Mouse (Mus musculus): ENCODE data around the gene Lyg2. TPM values are rescaled to one million over a fixed set of nuclear protein-coding genes. Genes with fewer than 3 reads are reported as not detected.

Gene Lyg2
- polyA plus RNA-seq, 1 experiment: not detected

- peaks cover 26% of the 10 kb centered on the region for H3K36me3 ChIP-seq (ENCODE audit: control insufficient read depth, insufficient read depth)
These were observed 21.7 kb downstream of the Lyg2 start for GRCm38 (mm10) chr1:37894606-37895005.

GRCm38 (mm10) chr1:37891400-37891799, 24.9 kb downstream of the Lyg2 start:
- no peak overlapping the region for H3ac ChIP-seq (ENCODE audit: control insufficient read depth, insufficient read length)
- peak overlapping the region; percentile 91 for H3K4me3 ChIP-seq
- H3K79me2 ChIP-seq (ENCODE audit: control insufficient read depth, insufficient read depth): peaks cover 26% of the 10 kb centered on the region
- H3K4me2 ChIP-seq (ENCODE audit: low read depth): peak overlapping the region; percentile 85
- H3K27me3 ChIP-seq (ENCODE audit: control insufficient read depth, insufficient read depth, insufficient read length): no peaks in the 10 kb centered on the region
- TF ChIP-seq CEBPB (IDR thresholded peaks at IDR 0.05; ENCODE audit: insufficient read depth, poor library complexity, severe bottlenecking) (no peak), MYOD1 (IDR thresholded peaks at IDR 0.05; ENCODE audit: control insufficient read depth in 1 of 3, insufficient read length in 2 of 3, low read depth in 2 of 3) (no peak), POLR2A (IDR thresholded peaks at IDR 0.05; ENCODE audit: insufficient read length, low read depth) (no peak), TCF12 (IDR thresholded peaks at IDR 0.05; ENCODE audit: insufficient read depth, poor library complexity, severe bottlenecking) (no peak), MAX (IDR thresholded peaks at IDR 0.05; ENCODE audit: low read depth) (no peak), USF1 (IDR thresholded peaks at IDR 0.05; ENCODE audit: low read depth) (no peak), TCF3 (IDR thresholded peaks at IDR 0.05; ENCODE audit: insufficient read length, low read depth) (no peak), SRF (IDR thresholded peaks at IDR 0.05; ENCODE audit: control insufficient read depth, insufficient read length, low read depth) (no peak), POLR2AphosphoS2 (IDR thresholded peaks at IDR 0.05; ENCODE audit: insufficient read length, low read depth) (no peak), REST (IDR thresholded peaks at IDR 0.05; ENCODE audit: insufficient read depth, insufficient read length) (no peak), E2F4 (IDR thresholded peaks at IDR 0.05; ENCODE audit: insufficient read depth) (no peak), MYOG (IDR thresholded peaks at IDR 0.05; ENCODE audit: control insufficient read depth in 1 of 3, insufficient read depth in 1 of 3, insufficient read length in 2 of 3, low read depth in 2 of 3) (no peak)
- peaks cover 6% of the 10 kb centered on the region for H3K36me3 ChIP-seq (ENCODE audit: control insufficient read depth, insufficient read depth)

More at GRCm38 (mm10) chr1:37894606-37895005, 21.7 kb downstream of the Lyg2 start:
- no peak overlapping the region for H3K4me3 ChIP-seq
- H3K4me2 ChIP-seq (ENCODE audit: low read depth): no peak overlapping the region
- no peak overlapping the region for H3ac ChIP-seq (ENCODE audit: control insufficient read depth, insufficient read length)
- H3K27me3 ChIP-seq (ENCODE audit: control insufficient read depth, insufficient read depth, insufficient read length): no peaks in the 10 kb centered on the region
- H3K79me2 ChIP-seq (ENCODE audit: control insufficient read depth, insufficient read depth): peaks cover 20% of the 10 kb centered on the region
- no peak for TF ChIP-seq E2F4 (IDR thresholded peaks at IDR 0.05; ENCODE audit: insufficient read depth)
- no peak for TF ChIP-seq TCF3 (IDR thresholded peaks at IDR 0.05; ENCODE audit: insufficient read length, low read depth)
- TF ChIP-seq MYOG (IDR thresholded peaks at IDR 0.05; ENCODE audit: control insufficient read depth in 1 of 3, insufficient read depth in 1 of 3, insufficient read length in 2 of 3, low read depth in 2 of 3): no peak
- TF ChIP-seq CEBPB (IDR thresholded peaks at IDR 0.05; ENCODE audit: insufficient read depth, poor library complexity, severe bottlenecking): no peak
- no peak for TF ChIP-seq MYOD1 (IDR thresholded peaks at IDR 0.05; ENCODE audit: control insufficient read depth in 1 of 3, insufficient read length in 2 of 3, low read depth in 2 of 3)
- TF ChIP-seq REST (IDR thresholded peaks at IDR 0.05; ENCODE audit: insufficient read depth, insufficient read length): no peak
- no peak for TF ChIP-seq SRF (IDR thresholded peaks at IDR 0.05; ENCODE audit: control insufficient read depth, insufficient read length, low read depth)
- TF ChIP-seq USF1 (IDR thresholded peaks at IDR 0.05; ENCODE audit: low read depth): no peak
- no peak for TF ChIP-seq TCF12 (IDR thresholded peaks at IDR 0.05; ENCODE audit: insufficient read depth, poor library complexity, severe bottlenecking)
- TF ChIP-seq MAX (IDR thresholded peaks at IDR 0.05; ENCODE audit: low read depth): no peak
- TF ChIP-seq POLR2A (IDR thresholded peaks at IDR 0.05; ENCODE audit: insufficient read length, low read depth): no peak
- no peak for TF ChIP-seq POLR2AphosphoS2 (IDR thresholded peaks at IDR 0.05; ENCODE audit: insufficient read length, low read depth)

- H3K4me3 ChIP-seq: peak within 1 kb of the TSS; percentile 91
- no peak for TF ChIP-seq MAX (IDR thresholded peaks at IDR 0.05; ENCODE audit: low read depth)
- TF ChIP-seq TCF12 (IDR thresholded peaks at IDR 0.05; ENCODE audit: insufficient read depth, poor library complexity, severe bottlenecking): no peak
- TF ChIP-seq POLR2A (IDR thresholded peaks at IDR 0.05; ENCODE audit: insufficient read length, low read depth): peak; percentile 87
- TF ChIP-seq SRF (IDR thresholded peaks at IDR 0.05; ENCODE audit: control insufficient read depth, insufficient read length, low read depth): no peak
- TF ChIP-seq USF1 (IDR thresholded peaks at IDR 0.05; ENCODE audit: low read depth): peak; percentile 42
- TF ChIP-seq TCF3 (IDR thresholded peaks at IDR 0.05; ENCODE audit: insufficient read length, low read depth): no peak
- TF ChIP-seq MYOG (IDR thresholded peaks at IDR 0.05; ENCODE audit: control insufficient read depth in 1 of 3, insufficient read depth in 1 of 3, insufficient read length in 2 of 3, low read depth in 2 of 3): peak in 1 of 3 experiments; percentile 70
- no peak for TF ChIP-seq CEBPB (IDR thresholded peaks at IDR 0.05; ENCODE audit: insufficient read depth, poor library complexity, severe bottlenecking)
- peak in 2 of 3 experiments; percentile 9 to 64 for TF ChIP-seq MYOD1 (IDR thresholded peaks at IDR 0.05; ENCODE audit: control insufficient read depth in 1 of 3, insufficient read length in 2 of 3, low read depth in 2 of 3)
- TF ChIP-seq E2F4 (IDR thresholded peaks at IDR 0.05; ENCODE audit: insufficient read depth): peak; percentile 51
- TF ChIP-seq REST (IDR thresholded peaks at IDR 0.05; ENCODE audit: insufficient read depth, insufficient read length): no peak
- TF ChIP-seq POLR2AphosphoS2 (IDR thresholded peaks at IDR 0.05; ENCODE audit: insufficient read length, low read depth): peak; percentile 82
- H3ac ChIP-seq (ENCODE audit: control insufficient read depth, insufficient read length): no peak within 1 kb of the TSS
These were observed 26.2 kb downstream of the Lyg2 start, which contains the start of the genes Mitd1 and Mrpl30 for GRCm38 (mm10) chr1:37890025-37890652. Gene Mitd1 (minus strand): TSS chr1:37890411. Gene Mrpl30 (plus strand): TSS chr1:37890477.

GRCm38 (mm10) chr1:37889206-37889605, 27.1 kb downstream of the Lyg2 start:
- H3ac ChIP-seq (ENCODE audit: control insufficient read depth, insufficient read length): no peak overlapping the region
- no peak for TF ChIP-seq POLR2A (IDR thresholded peaks at IDR 0.05; ENCODE audit: insufficient read length, low read depth)
- no peak for TF ChIP-seq E2F4 (IDR thresholded peaks at IDR 0.05; ENCODE audit: insufficient read depth)
- TF ChIP-seq MAX (IDR thresholded peaks at IDR 0.05; ENCODE audit: low read depth): no peak
- peak overlapping the region; percentile 94 for H3K4me2 ChIP-seq (ENCODE audit: low read depth)
- H3K36me3 ChIP-seq (ENCODE audit: control insufficient read depth, insufficient read depth): peaks cover under 1% of the 10 kb centered on the region
- H3K27me3 ChIP-seq (ENCODE audit: control insufficient read depth, insufficient read depth, insufficient read length): no peaks in the 10 kb centered on the region
- peak overlapping the region; percentile 91 for H3K4me3 ChIP-seq
- H3K79me2 ChIP-seq (ENCODE audit: control insufficient read depth, insufficient read depth): peaks cover 26% of the 10 kb centered on the region

More at GRCm38 (mm10) chr1:37890025-37890652, 26.2 kb downstream of the Lyg2 start, which contains the start of the genes Mitd1 and Mrpl30:
- H3K27me3 ChIP-seq (ENCODE audit: control insufficient read depth, insufficient read depth, insufficient read length): no peaks in the 10 kb centered on the region
- peaks cover 26% of the 10 kb centered on the region for H3K79me2 ChIP-seq (ENCODE audit: control insufficient read depth, insufficient read depth)
- peaks cover 6% of the 10 kb centered on the region for H3K36me3 ChIP-seq (ENCODE audit: control insufficient read depth, insufficient read depth)
- H3K4me2 ChIP-seq (ENCODE audit: low read depth): peak within 1 kb of the TSS; percentile 94

Measured in myocyte (in vitro differentiated cells).